Mouse (Mus musculus): ENCODE data around the gene Zkscan16.

Gene Zkscan16

DNA sequence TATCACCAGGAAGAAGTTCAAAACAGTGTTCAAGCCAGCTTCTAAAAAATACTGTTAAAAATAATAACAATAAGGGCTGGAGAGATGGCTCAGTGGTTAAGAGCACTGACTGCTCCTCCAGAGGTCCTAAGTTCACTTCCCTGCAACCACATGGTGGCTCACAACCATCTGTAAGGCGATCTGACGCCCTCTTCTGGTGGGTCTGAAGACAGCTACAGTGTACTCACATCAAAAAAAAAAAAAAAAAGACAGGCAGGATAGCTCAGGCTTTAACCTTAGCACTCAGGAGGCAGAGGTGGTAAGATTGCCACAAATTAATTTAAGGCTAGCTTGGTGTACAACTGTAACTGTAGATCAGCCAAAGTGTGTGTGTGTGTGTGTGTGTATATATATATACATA, 57.2 kb downstream of the Zkscan16 start:
- no peak for DNase-seq (ENCODE audit: low spot score)

DNA sequence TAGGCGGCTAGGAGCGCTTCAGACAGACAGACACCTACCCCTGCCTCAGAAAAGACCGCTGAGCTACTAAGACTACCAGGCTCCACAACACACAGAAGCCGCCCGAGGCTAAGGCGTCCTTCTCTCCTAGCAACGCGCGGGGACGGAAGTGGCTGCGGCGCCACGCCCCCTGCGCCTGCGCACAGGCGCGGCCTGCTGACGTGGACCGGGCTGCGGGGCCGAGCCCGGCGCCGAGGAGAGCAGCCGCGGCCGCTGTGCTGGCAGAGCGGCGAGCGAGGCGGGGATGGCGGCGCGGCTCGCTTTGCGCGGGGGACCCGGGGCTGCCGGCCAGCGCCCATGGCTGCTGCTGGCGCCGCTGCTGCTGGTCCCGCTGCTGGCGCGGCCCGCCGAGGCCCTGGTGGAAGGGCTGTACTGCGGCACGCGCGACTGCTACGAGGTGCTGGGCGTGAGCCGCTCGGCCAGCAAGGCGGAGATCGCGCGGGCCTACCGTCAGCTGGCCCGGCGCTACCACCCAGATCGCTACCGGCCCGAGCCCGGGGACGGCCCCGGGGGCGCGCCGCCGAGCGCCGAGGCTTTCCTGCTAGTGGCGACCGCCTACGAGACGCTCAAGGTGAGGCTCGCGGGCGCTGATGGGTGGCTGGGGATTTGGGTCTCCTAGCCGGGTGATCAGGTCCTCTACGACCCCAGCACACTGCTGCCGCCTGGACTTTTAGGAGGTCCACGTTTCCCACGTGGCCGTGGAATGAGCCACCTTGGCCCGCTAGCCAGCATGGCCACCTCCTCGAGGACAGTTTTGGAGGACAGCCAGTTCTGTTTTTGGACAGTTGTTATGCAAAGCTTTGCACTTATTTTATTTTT, 59.7 kb downstream of the Zkscan16 start, which contains the start of gene Gm20503:
TSS of gene Gm20503 (plus strand) at position 263 of the 858 bp plus-strand sequence.
- DNase-seq (ENCODE audit: low spot score), result peak; percentile 93

DNA sequence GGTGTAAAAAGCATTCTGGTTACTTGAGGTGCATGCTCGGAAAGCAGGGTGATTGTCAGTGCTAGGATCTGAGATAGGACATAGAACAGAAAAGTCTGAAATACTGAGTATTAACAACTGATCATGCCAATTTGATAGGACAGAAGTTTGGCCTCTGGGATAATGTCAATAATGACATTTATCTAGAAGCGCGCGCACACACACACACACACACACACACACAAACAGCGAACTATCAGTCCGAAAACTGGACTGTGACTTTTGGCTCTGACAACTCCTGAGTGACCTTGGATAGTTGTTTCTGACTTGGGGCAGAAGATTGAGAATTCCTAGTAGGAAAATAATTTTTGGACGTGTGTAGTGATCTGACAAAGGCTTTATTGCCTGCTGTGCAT, 60.4 kb downstream of the Zkscan16 start:
- no peak for DNase-seq (ENCODE audit: low spot score)

DNA sequence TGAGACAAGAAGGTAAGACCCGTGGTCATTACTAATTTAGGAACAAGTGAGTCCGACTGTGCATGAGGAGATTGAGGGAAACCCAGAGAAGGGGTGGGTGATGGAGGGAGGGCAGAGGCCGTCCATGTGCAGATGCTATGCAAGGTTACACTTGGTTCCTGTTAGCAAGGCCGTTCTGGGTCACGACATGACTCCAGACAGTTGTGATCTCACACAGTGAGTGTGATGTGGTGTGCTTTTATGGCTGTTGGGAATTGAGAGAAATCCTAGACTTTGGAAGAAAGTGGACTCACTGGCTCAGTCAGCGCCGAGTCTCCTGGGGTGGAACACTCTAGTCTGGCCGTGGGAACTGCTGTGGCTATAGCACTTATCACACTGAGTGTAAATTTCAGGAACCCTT, 62.8 kb downstream of the Zkscan16 start:
- DNase-seq (ENCODE audit: low spot score), result no peak

DNA sequence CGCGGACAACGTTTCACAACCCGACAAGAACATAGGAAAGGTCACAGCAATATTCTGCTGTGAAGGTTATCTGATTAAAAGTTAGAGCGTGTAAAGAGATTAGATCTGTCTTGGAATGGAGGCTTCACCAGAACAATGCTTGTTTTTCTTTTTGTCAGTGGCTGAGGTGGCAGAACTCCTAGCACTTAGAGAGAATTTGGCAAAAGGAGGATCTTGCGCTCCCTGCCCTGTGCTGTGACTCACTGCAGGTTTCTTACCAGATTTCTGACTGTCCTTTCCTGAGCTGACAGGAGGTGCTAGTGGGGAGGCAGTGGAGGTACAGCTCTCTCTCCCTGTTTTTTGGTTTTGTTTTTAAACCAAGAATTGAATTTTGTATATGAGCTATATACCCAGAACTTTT, 63.6 kb downstream of the Zkscan16 start:
- DNase-seq (ENCODE audit: low spot score), result no peak
